Mouse (Mus musculus) midbrain, postnatal 0 days (tissue): Measurements from ENCODE around the gene Ofcc1. TPM values are rescaled to one million over a fixed set of nuclear protein-coding genes. Genes with fewer than 3 reads are reported as not detected.

Experiments
- ATAC-seq: fragments of 200-750 bp; cut with Nextera tagmentation; 2 replicates; pipeline ENCODE4 v1.8.0; 2017; ENCODE audit warnings: moderate number of reproducible peaks, mild to moderate bottlenecking, moderate TSS enrichment, moderate library complexity; ENCODE audit not compliant: low FRiP score
- DNase-seq: peaks from one replicate; pipeline ENCODE4 v3.0.0-alpha.2; 2015; ENCODE audit warnings: low spot score
- H3K27ac ChIP-seq: fragments of 300-500 bp; sonication (generic); 2 replicates; pipeline ENCODE4 v1.5.1; 2014; ENCODE audit warnings: low read depth, mild to moderate bottlenecking, low read length, mixed read lengths
- H3K27me3 ChIP-seq: fragments of 300-500 bp; sonication (generic); 2 replicates; pipeline ENCODE4 v1.6.1; 2014; ENCODE audit warnings: low read length, control low read depth, mixed read lengths; ENCODE audit not compliant: insufficient read depth
- H3K36me3 ChIP-seq: fragments of 300-500 bp; sonication (generic); 2 replicates; pipeline ENCODE4 v1.6.1; 2014; ENCODE audit warnings: low read length, control low read depth, mixed read lengths; ENCODE audit not compliant: insufficient read depth
- H3K4me1 ChIP-seq: fragments of 300-500 bp; sonication (generic); 2 replicates; pipeline ENCODE4 v1.6.1; 2014; ENCODE audit warnings: mild to moderate bottlenecking, control low read depth, antibody characterized with exemption, low read length, mixed read lengths; ENCODE audit not compliant: insufficient read depth
- H3K4me2 ChIP-seq: fragments of 300-500 bp; sonication (generic); 2 replicates; pipeline ENCODE4 v1.6.1; 2014; ENCODE audit warnings: low read depth, mild to moderate bottlenecking, low read length, mixed read lengths; ENCODE audit not compliant: poor library complexity, severe bottlenecking
- H3K4me3 ChIP-seq: fragments of 300-500 bp; sonication (generic); 2 replicates; pipeline ENCODE4 v1.5.1; 2014; ENCODE audit warnings: low read depth, mild to moderate bottlenecking, low read length, moderate library complexity
- H3K9ac ChIP-seq: fragments of 300-500 bp; sonication (generic); replicated peaks from 2 replicates; pipeline ENCODE4 v1.6.1; 2014; ENCODE audit warnings: mild to moderate bottlenecking, low read length, moderate library complexity, mixed read lengths; ENCODE audit not compliant: poor library complexity, severe bottlenecking
- H3K9me3 ChIP-seq: fragments of 300-500 bp; sonication (generic); 2 replicates; pipeline ENCODE4 v1.6.1; 2016; ENCODE audit warnings: low read length, control low read depth
- CTCF ChIP-seq: IDR thresholded peaks from 2 replicates; pipeline ENCODE4 v1.5.1; 2016; ENCODE audit warnings: antibody characterized with exemption, mild to moderate bottlenecking
- WGBS: fragments of 180-500 bp; shearing (Covaris S2); extraction: QIAGEN DNeasy Blood & Tissue Kit; methylation state at CpG from one replicate; pipeline ENCODE4 v1.1.7; 2014; 5-methylcytosine and 5-hydroxymethylcytosine counted together
- polyA plus RNA-seq: library from polyadenylated mRNA; unstranded; fragments of >200 nt; fragmentation: Nextera tagmentation; extraction: Ambion mirVana; gene quantifications from 2 replicates; pipeline ENCODE4 v1.2.1, GENCODE M21; 2015
- total RNA-seq: library from RNA; depleted of rRNA; stranded (reverse); fragments of >200 nt; gene quantifications from 2 replicates; pipeline ENCODE4 v1.2.3, GENCODE M21; 2014

Gene Ofcc1
- total and polyA plus RNA-seq, 2 experiments from 2014 or later: 0.05 TPM; not detected in 1

DNA sequence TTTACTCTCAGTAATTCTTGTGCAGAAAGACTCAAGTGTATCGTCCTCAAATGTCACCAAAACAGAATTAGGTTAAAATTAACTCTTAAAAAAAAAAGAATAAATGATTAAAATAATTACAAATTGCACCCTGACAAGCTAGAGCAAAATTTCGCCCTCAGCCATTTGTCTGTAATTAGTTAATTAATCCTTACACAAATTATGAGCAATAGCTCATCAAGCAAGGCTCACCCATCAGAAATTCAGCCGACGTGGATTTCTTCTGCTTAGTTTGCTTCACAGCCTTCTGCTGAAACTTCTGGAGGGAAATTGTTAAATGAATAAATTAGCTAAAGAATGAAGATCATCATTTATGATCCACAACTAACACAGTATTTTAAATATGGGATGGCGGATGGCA, 80.6 kb downstream of the Ofcc1 start:
- DNase-seq (peak; percentile 38), ATAC-seq (no peak)
- Histone ChIP-seq H3K4me1 (no peaks in the 10 kb centered on the region), H3K4me3 (no peak overlapping the region), H3K36me3 (no peaks in the 10 kb centered on the region), H3K27me3 (no peaks in the 10 kb centered on the region), H3K9me3 (no peaks in the 10 kb centered on the region), H3K9ac (no peak overlapping the region), H3K27ac (no peak overlapping the region), H3K4me2 (no peak overlapping the region)
- 74% methylated on average over 5 of the region's 5 CpGs for WGBS
- no peak for TF ChIP-seq CTCF

GRCm38 (mm10) chr13:40267546-40267945, 93.7 kb downstream of the Ofcc1 start:
- no peak for DNase-seq
- ATAC-seq: no peak
- no peak for TF ChIP-seq CTCF

DNA sequence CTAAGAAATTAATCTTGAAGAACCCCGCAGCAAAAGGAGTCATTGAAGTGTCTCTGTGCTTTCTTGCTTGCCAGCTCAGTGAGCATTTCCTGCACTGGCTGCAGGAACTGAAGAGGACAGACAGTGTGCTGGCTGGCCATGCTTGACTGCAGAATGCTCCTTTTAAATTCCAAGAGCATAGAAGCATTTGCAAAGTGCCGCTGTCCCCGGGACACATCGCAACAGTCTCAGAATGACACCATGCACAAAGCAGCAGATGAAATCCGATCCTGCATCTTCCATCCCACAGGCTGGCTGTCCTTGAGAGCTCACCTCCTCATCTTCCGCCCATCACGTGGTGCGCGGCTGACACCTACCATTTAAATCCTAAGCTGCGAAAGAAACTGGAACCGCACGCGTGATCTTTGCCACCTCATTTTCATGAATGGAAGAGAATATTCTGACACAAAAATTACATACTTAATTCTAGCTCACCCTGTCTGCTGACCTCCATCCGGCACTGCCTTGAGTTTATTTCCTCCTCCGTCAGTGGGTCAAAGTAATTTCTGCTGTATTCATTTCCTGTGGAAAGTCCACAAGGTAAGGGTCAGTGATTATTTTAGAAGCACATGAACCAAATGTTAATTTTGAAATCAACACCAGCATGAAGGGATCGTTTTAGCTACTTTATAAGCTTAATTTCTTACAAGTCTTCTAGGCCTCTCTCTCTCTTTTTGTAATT, 98.0 kb downstream of the Ofcc1 start:
- no peaks in the 10 kb centered on the region for H3K4me1 ChIP-seq
- WGBS: 50% methylated on average over 16 of the region's 16 CpGs
- peak overlapping the region; percentile 30 for H3K4me2 ChIP-seq
- H3K4me3 ChIP-seq: 0 out of 2 replicates have a peak overlapping the region, but pooled peaks have one; percentile 6
- H3K36me3 ChIP-seq: no peaks in the 10 kb centered on the region
- DNase-seq (no peak), ATAC-seq (no peak)
- no peaks in the 10 kb centered on the region for H3K9me3 ChIP-seq
- TF ChIP-seq CTCF: no peak
- no peaks in the 10 kb centered on the region for H3K27me3 ChIP-seq
- H3K9ac ChIP-seq: peak overlapping the region; percentile 24; the same call in 1 of the 2 replicates
- no peak overlapping the region for H3K27ac ChIP-seq

More at GRCm38 (mm10) chr13:40267546-40267945, 93.7 kb downstream of the Ofcc1 start:
- Histone ChIP-seq H3K4me1 (no peaks in the 10 kb centered on the region), H3K4me3 (no peak overlapping the region), H3K9me3 (no peaks in the 10 kb centered on the region), H3K4me2 (no peak overlapping the region), H3K36me3 (no peaks in the 10 kb centered on the region), H3K27ac (no peak overlapping the region), H3K9ac (no peak overlapping the region), H3K27me3 (no peaks in the 10 kb centered on the region)
- WGBS: 81% methylated on average over 9 of the region's 9 CpGs

GRCm38 (mm10) chr13:40258757-40259156, 102.5 kb downstream of the Ofcc1 start:
- H3K27me3 ChIP-seq: no peaks in the 10 kb centered on the region
- ATAC-seq: no peak
- DNase-seq: no peak
- WGBS: 75% methylated on average over 5 of the region's 5 CpGs
- H3K4me3 ChIP-seq: no peak overlapping the region
- no peaks in the 10 kb centered on the region for H3K9me3 ChIP-seq
- no peak overlapping the region for H3K4me2 ChIP-seq
- no peak for TF ChIP-seq CTCF
- no peak overlapping the region for H3K9ac ChIP-seq
- no peaks in the 10 kb centered on the region for H3K36me3 ChIP-seq
- no peaks in the 10 kb centered on the region for H3K4me1 ChIP-seq
- no peak overlapping the region for H3K27ac ChIP-seq

DNA sequence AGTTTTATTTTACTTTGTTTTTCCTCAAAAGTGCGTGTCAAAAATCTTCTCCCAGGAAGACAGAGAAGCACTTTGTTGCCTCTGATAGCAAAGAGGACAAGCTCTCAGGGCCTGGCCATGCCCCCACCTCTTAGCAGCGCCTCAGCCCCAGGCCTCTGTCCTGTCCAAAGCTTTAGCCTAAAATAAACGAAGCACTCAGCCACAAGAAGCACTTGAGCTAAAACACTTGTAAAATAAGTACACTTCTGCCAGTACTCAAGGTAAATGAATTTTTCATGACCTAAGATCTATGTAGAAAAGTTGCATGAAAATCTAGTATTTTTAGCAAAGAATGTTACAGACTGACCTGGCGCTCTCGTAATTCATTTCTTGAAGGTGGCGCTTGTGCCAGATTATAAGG, 117.4 kb downstream of the Ofcc1 start:
- Histone ChIP-seq H3K4me1 (no peaks in the 10 kb centered on the region), H3K9ac (no peak overlapping the region), H3K4me2 (no peak overlapping the region), H3K27me3 (no peaks in the 10 kb centered on the region), H3K36me3 (no peaks in the 10 kb centered on the region), H3K9me3 (no peaks in the 10 kb centered on the region), H3K27ac (no peak overlapping the region), H3K4me3 (no peak overlapping the region)
- TF ChIP-seq CTCF: no peak
- DNase-seq (no peak), ATAC-seq (no peak)
- 82% methylated on average over 6 of the region's 6 CpGs for WGBS

DNA sequence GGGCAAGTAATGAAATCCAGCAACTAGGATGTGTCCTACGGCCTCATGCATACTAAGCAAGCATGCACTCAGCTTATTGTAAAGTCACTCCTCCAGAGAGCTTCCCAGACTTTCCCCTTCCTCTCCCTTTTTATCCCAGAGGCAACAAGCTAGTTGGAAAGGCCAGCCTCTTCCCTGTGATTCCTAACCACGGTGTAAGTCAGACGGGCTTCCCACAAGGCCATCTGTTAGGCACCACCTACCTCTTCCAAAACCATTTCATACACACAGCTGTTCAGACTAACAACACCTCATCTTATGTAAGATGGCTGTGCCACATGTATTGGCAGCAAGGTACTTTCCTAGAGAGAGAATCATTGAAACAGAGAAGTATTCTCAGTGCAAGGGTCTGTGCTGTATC, 124.9 kb downstream of the Ofcc1 start:
- H3K4me2 ChIP-seq: no peak overlapping the region
- H3K9ac ChIP-seq: no peak overlapping the region
- 74% methylated on average over 3 of the region's 3 CpGs for WGBS
- ATAC-seq (no peak), DNase-seq (no peak)
- no peak overlapping the region for H3K4me3 ChIP-seq
- no peaks in the 10 kb centered on the region for H3K36me3 ChIP-seq
- H3K4me1 ChIP-seq: no peaks in the 10 kb centered on the region
- no peak overlapping the region for H3K27ac ChIP-seq
- H3K9me3 ChIP-seq: no peaks in the 10 kb centered on the region
- H3K27me3 ChIP-seq: no peaks in the 10 kb centered on the region
- TF ChIP-seq CTCF: no peak
